Mouse (Mus musculus): ENCODE data around the gene Smpd2.

DNA sequence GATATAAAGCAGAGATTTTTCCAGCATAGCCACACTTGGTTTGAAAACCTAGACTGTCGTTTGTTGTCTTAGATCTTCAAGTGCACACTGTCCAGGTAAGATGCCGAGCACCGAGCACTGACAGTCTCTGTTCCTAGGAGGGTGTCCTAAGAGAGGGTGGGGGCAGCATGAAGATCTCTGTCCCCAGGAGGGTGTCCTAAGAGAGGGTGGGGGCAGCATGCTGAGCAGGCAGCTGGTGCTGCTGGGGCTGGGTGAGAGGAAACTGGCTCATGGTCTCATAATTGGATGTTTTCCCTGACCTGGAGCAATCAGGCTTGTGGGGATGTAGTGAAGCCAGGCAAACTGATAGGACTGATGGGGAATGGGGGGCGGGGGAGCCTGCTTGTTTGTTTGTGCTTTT lies 30.2 kb downstream of the Smpd2 start:
- TF ChIP-seq CTCF (IDR thresholded peaks at IDR 0.05; ENCODE audit: borderline replicate concordance, insufficient read depth, low read depth, low read length) (no peak), POLR2A (IDR thresholded peaks at IDR 0.05; ENCODE audit: borderline replicate concordance, insufficient read depth, low read length) (no peak)
